Mouse (Mus musculus) liver, embryonic 14.5 days (tissue): ENCODE measurements at regions not wholly inside any gene's neighbourhood (a gene's known extent, or its start where the extent isn't known, plus 50 kb on each side); places are given as distances from the start of the nearest gene placed in this dataset.

Experiments used
- ATAC-seq: fragments of 200-750 bp; cut with Nextera tagmentation; 2 replicates; pipeline ENCODE4 v1.8.0; 2017; ENCODE audit warnings: moderate number of reproducible peaks, mild to moderate bottlenecking, moderate library complexity; ENCODE audit not compliant: insufficient read depth
- DNase-seq, 3 experiments: peaks; one replicate each; pipeline ENCODE4 v3.0.0-alpha.2; 2012 to 2013; ENCODE audit warnings: low read depth in 3 of 3, low spot score in 3 of 3
- H3K27ac ChIP-seq: fragments of 300-500 bp; sonication (generic); 2 replicates; pipeline ENCODE4 v1.5.1; 2014; ENCODE audit warnings: moderate library complexity, mild to moderate bottlenecking, control low read depth, inconsistent platforms
- H3K27me3 ChIP-seq: fragments of 300-500 bp; sonication (generic); 2 replicates; pipeline ENCODE4 v1.6.1; 2014; ENCODE audit warnings: mild to moderate bottlenecking, low read length, moderate library complexity; ENCODE audit not compliant: control insufficient read depth, insufficient read depth
- H3K36me3 ChIP-seq: fragments of 300-500 bp; sonication (generic); replicated peaks from 2 replicates; pipeline ENCODE4 v1.6.1; 2014; ENCODE audit warnings: low read depth; ENCODE audit not compliant: control insufficient read depth, insufficient read depth
- H3K4me1 ChIP-seq, 2 experiments: fragments of 200-500 bp in 1 of 2; fragments of 300-500 bp in 1 of 2; sonication (generic) in 1 of 2; replicated peaks; 2 replicates each; pipeline ENCODE4 v1.6.1; 2012 to 2014; ENCODE audit warnings: antibody characterized with exemption in 1 of 2, inconsistent platforms in 1 of 2, low read length in 1 of 2; ENCODE audit not compliant: control insufficient read depth in 2 of 2, insufficient read depth in 2 of 2
- H3K4me2 ChIP-seq: fragments of 300-500 bp; sonication (generic); 2 replicates; pipeline ENCODE4 v1.6.1; 2014; ENCODE audit warnings: low read depth, mild to moderate bottlenecking, control low read depth, moderate library complexity
- H3K4me3 ChIP-seq, 2 experiments: fragments of 200-500 bp in 1 of 2; fragments of 300-500 bp in 1 of 2; sonication (generic) in 1 of 2; 2 replicates each; pipeline ENCODE4 v1.5.1; 2012 to 2014; ENCODE audit warnings: low read depth in 2 of 2, low read length in 2 of 2, mild to moderate bottlenecking in 2 of 2, control low read depth in 1 of 2, inconsistent platforms in 1 of 2, moderate library complexity in 1 of 2; ENCODE audit not compliant: insufficient read depth in 1 of 2
- H3K9ac ChIP-seq: fragments of 300-500 bp; sonication (generic); replicated peaks from 2 replicates; pipeline ENCODE4 v1.6.1; 2014; ENCODE audit warnings: mild to moderate bottlenecking, control low read depth, moderate library complexity
- H3K9me3 ChIP-seq: fragments of 300-500 bp; sonication (generic); 2 replicates; pipeline ENCODE4 v1.6.1; 2016; ENCODE audit warnings: low read length, mixed read lengths; ENCODE audit not compliant: control insufficient read depth
- CTCF ChIP-seq: IDR thresholded peaks from 2 replicates; pipeline ENCODE4 v1.5.1; 2016; ENCODE audit warnings: antibody characterized with exemption, low read depth, control low read depth
- EP300 ChIP-seq: IDR thresholded peaks from 2 replicates; pipeline ENCODE4 v1.6.1; 2016; ENCODE audit warnings: antibody characterized with exemption, low read depth
- WGBS: fragments of 180-500 bp; shearing (Covaris S2); extraction: QIAGEN DNeasy Blood & Tissue Kit; methylation state at CpG from one replicate; pipeline ENCODE4 v1.1.7; 2014; ENCODE audit not compliant: insufficient replicate concordance; 5-methylcytosine and 5-hydroxymethylcytosine counted together

DNA sequence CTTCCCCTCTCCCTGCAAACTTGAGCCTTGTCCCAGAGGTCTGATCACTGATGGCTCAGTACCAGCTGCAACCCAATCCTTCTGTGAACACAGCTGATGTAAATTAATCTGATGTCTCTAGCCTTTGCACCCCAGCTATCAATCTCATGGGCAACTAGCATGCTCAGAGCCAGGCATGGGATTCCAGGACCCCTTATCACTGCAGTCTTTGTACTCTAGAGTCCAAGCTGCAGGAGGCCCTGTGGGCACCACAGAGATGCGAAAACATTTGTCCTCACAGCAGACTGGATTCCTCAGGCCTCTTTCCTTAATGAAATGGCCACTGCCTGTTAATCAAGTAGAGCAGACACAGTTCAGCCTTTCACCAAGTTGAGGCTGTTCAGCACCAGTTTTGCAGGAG, 272.0 kb upstream of the Rasgrp1 start:
- no peaks in the 10 kb centered on the region for H3K36me3 ChIP-seq
- no peaks in the 10 kb centered on the region for H3K4me1 ChIP-seq
- no peak overlapping the region for H3K4me3 ChIP-seq
- no peaks in the 10 kb centered on the region for H3K9me3 ChIP-seq
- no peak overlapping the region for H3K4me2 ChIP-seq
- H3K27me3 ChIP-seq: no peaks in the 10 kb centered on the region
- WGBS: 42% methylated on average over 1 of the region's 1 CpGs
- TF ChIP-seq CTCF (no peak), EP300 (no peak)
- ATAC-seq (no peak), DNase-seq (no peak)
- no peak overlapping the region for H3K27ac ChIP-seq
- H3K9ac ChIP-seq: no peak overlapping the region

DNA sequence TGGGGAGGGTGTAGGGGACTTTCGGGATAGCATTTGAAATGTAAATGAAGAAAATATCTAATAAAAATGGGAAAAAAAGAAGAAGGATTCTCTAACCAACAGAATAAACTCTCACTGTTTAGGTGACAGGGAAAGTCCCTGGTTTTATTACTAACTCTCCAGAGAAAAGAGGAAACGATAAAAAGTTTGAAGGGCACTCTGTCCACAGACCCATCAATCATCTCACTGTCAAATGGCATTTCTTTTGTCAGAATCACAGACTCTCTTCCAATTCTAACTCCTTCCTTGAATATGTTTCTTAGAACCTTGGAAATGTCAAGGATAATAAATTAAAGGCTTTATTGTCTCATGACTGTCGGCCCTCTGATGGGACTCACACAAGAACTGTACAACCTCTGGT, 275.3 kb upstream of the Rasgrp1 start:
- Histone ChIP-seq H3K4me3 (no peak overlapping the region), H3K4me2 (no peak overlapping the region), H3K27ac (no peak overlapping the region), H3K9me3 (no peaks in the 10 kb centered on the region), H3K36me3 (no peaks in the 10 kb centered on the region), H3K4me1 (no peaks in the 10 kb centered on the region), H3K27me3 (no peaks in the 10 kb centered on the region), H3K9ac (no peak overlapping the region)
- ATAC-seq (no peak), DNase-seq (no peak)
- WGBS: 56% methylated on average over 3 of the region's 3 CpGs
- TF ChIP-seq EP300 (no peak), CTCF (no peak)

DNA sequence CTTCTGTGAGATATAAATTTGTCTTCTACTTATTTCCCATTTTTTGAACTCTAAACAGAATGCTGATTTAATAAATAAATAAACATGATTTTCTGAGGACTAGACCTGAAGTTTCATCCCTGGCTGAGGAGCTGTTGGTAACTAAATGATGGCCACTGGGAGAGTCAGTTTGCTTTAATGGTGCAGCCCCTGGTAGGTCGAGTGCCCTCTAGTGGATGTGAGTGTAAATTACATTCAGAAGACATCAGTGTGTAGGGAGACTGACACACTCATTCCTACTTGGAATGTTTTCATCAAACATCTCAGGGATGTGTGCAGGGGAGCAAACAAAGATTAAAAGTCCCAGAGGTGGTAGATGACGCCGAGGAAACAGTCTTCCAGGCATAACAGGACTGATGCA, 281.2 kb upstream of the Rasgrp1 start:
- ATAC-seq (no peak), DNase-seq (no peak)
- Histone ChIP-seq H3K9ac (no peak overlapping the region), H3K4me2 (no peak overlapping the region), H3K36me3 (no peaks in the 10 kb centered on the region), H3K9me3 (no peaks in the 10 kb centered on the region), H3K27ac (no peak overlapping the region), H3K4me1 (no peaks in the 10 kb centered on the region), H3K4me3 (no peak overlapping the region), H3K27me3 (no peaks in the 10 kb centered on the region)
- no peak for TF ChIP-seq EP300
- peak; percentile 64 for TF ChIP-seq CTCF
- WGBS: 32% methylated on average over 3 of the region's 3 CpGs

GRCm38 (mm10) chr2:117634906-117635305, 292.1 kb upstream of the Rasgrp1 start:
- Histone ChIP-seq H3K4me1 (no peaks in the 10 kb centered on the region), H3K4me2 (no peak overlapping the region), H3K27ac (no peak overlapping the region), H3K9me3 (no peaks in the 10 kb centered on the region), H3K9ac (no peak overlapping the region), H3K27me3 (no peaks in the 10 kb centered on the region), H3K36me3 (no peaks in the 10 kb centered on the region), H3K4me3 (no peak overlapping the region)
- WGBS: 58% methylated on average over 4 of the region's 4 CpGs
- no peak for DNase-seq
- no peak for ATAC-seq
- TF ChIP-seq CTCF (no peak), EP300 (no peak)

GRCm38 (mm10) chr2:117637397-117637796, 294.6 kb upstream of the Rasgrp1 start:
- TF ChIP-seq EP300: no peak
- TF ChIP-seq CTCF: no peak
- 57% methylated on average over 2 of the region's 2 CpGs for WGBS
- Histone ChIP-seq H3K36me3 (no peaks in the 10 kb centered on the region), H3K27me3 (no peaks in the 10 kb centered on the region), H3K4me2 (no peak overlapping the region), H3K4me3 (no peak overlapping the region), H3K27ac (no peak overlapping the region), H3K4me1 (no peaks in the 10 kb centered on the region), H3K9me3 (no peaks in the 10 kb centered on the region), H3K9ac (no peak overlapping the region)
- DNase-seq: no peak
- no peak for ATAC-seq

- Histone ChIP-seq H3K27me3 (no peaks in the 10 kb centered on the region), H3K4me2 (no peak overlapping the region), H3K4me3 (no peak overlapping the region), H3K9me3 (no peaks in the 10 kb centered on the region), H3K27ac (no peak overlapping the region), H3K9ac (no peak overlapping the region), H3K4me1 (no peaks in the 10 kb centered on the region), H3K36me3 (no peaks in the 10 kb centered on the region)
- no peak for TF ChIP-seq EP300
- no peak for TF ChIP-seq CTCF
- ATAC-seq (no peak), DNase-seq (no peak)
Measured at GRCm38 (mm10) chr2:117652101-117652500, 309.3 kb upstream of the Rasgrp1 start.
